Comparison of ENCODE assay signal across 27 mouse cellular contexts in genomic region chr7:137192776-137193278, GRCm38 (mm10).
A peak's percentile ranks its signal among the peaks of the same experiment; 100 is the strongest.
DNase-seq lines count a peak whose midpoint lies in the region; ATAC-seq and TF ChIP-seq lines count a peak whose summit lies in the region.
"Had no signal": no experiment of that assay in that cellular context is flagged by ENCODE, and none has a peak within 500 bp of the region (broad histone marks: within the 10 kb centered on the region; RNA-seq: fewer than 3 reads in every experiment).

No protein-coding gene starts in this region.

- no peaks in the 10 kb centered on the region for H3K36me3 ChIP-seq in midbrain, embryonic 11.5 days (ENCODE audit: control insufficient read depth, insufficient read depth, low read length)
- no peaks in the 10 kb centered on the region; the same call in 1 of the 2 replicates for H3K36me3 ChIP-seq in midbrain, postnatal 0 days (ENCODE audit: insufficient read depth, low read length)
- no peaks in the 10 kb centered on the region for H3K36me3 ChIP-seq in forebrain, embryonic 16.5 days (ENCODE audit: control insufficient read depth, insufficient read depth)
- H3K36me3 ChIP-seq: liver, embryonic 12.5 days had no signal

- H3K4me1 ChIP-seq in midbrain, embryonic 11.5 days (ENCODE audit: control insufficient read depth, insufficient read depth, low read length) = no peaks in the 10 kb centered on the region
- H3K4me1 ChIP-seq in midbrain, postnatal 0 days (ENCODE audit: insufficient read depth, low read length) = no peaks in the 10 kb centered on the region
- peaks cover 13% of the 10 kb centered on the region for H3K4me1 ChIP-seq in forebrain, embryonic 16.5 days (replicated peaks; ENCODE audit: control insufficient read depth, insufficient read depth, low read length)
- H3K4me1 ChIP-seq: limb, embryonic 13.5 days; liver, embryonic 12.5 days had no signal

- no peaks in the 10 kb centered on the region for H3K9me3 ChIP-seq in midbrain, embryonic 11.5 days (ENCODE audit: control insufficient read depth, low read length)
- no peaks in the 10 kb centered on the region for H3K9me3 ChIP-seq in midbrain, postnatal 0 days (ENCODE audit: low read length)
- H3K9me3 ChIP-seq in forebrain, embryonic 16.5 days (ENCODE audit: control insufficient read depth, low read length) = no peaks in the 10 kb centered on the region
- H3K9me3 ChIP-seq: limb, embryonic 13.5 days; liver, embryonic 12.5 days had no signal

- H3K4me2 ChIP-seq in midbrain, embryonic 11.5 days = no peak overlapping the region
- H3K4me2 ChIP-seq in midbrain, postnatal 0 days (ENCODE audit: low read depth, low read length, poor library complexity, severe bottlenecking) = no peak overlapping the region
- no peak overlapping the region for H3K4me2 ChIP-seq in forebrain, embryonic 16.5 days (ENCODE audit: low read length)
- H3K4me2 ChIP-seq: heart, embryonic 11.5 days; limb, embryonic 13.5 days; liver, embryonic 12.5 days had no signal

- H3K27me3 ChIP-seq in midbrain, embryonic 11.5 days (ENCODE audit: control insufficient read depth, insufficient read depth, low read length) = no peaks in the 10 kb centered on the region
- no peaks in the 10 kb centered on the region for H3K27me3 ChIP-seq in midbrain, postnatal 0 days (ENCODE audit: insufficient read depth, low read length)
- peaks cover 52% of the 10 kb centered on the region for H3K27me3 ChIP-seq in forebrain, embryonic 16.5 days (replicated peaks; ENCODE audit: control insufficient read depth, insufficient read depth, low read length)
- H3K27me3 ChIP-seq: limb, embryonic 13.5 days; liver, embryonic 12.5 days had no signal

- H3K27ac ChIP-seq in midbrain, embryonic 11.5 days (ENCODE audit: low read depth, low read length) = peak overlapping the region; percentile 17; the same call in 1 of the 2 replicates
- H3K27ac ChIP-seq in midbrain, postnatal 0 days (ENCODE audit: low read depth, low read length) = no peak overlapping the region
- no peak overlapping the region for H3K27ac ChIP-seq in forebrain, embryonic 16.5 days (ENCODE audit: low read length)
- H3K27ac ChIP-seq: limb, embryonic 13.5 days; liver, embryonic 12.5 days; stomach, postnatal 0 days had no signal

- peak; percentile 73 for DNase-seq in heart, adult 11 months
- no peak for DNase-seq in heart, adult 8-10 months (ENCODE audit: low spot score)
- no peak for DNase-seq in midbrain, embryonic 11.5 days (ENCODE audit: low spot score, missing footprints)
- no peak for DNase-seq in midbrain, postnatal 0 days (ENCODE audit: low spot score)
- peak; percentile 42 for DNase-seq in A20 (ENCODE audit: low read depth, low spot score)
- no peak for DNase-seq in spleen, adult 18-20 months
- DNase-seq: adrenal gland, adult 2 months; adrenal gland, postnatal 36 days; B cell, adult 2 months; cerebellum, adult 2 months; cerebellum, postnatal 14 days; gastrocnemius, postnatal 14 days; heart, postnatal 36 days; kidney, postnatal 25 days; liver, postnatal 0 days; lung, postnatal 36 days; right cerebral cortex, adult 18-20 months; thymus, adult 18-20 months; thymus, postnatal 36 days had no signal

- H3K4me3 ChIP-seq in midbrain, embryonic 11.5 days (ENCODE audit: low read depth, low read length) = no peak overlapping the region
- no peak overlapping the region for H3K4me3 ChIP-seq in midbrain, postnatal 0 days (ENCODE audit: low read depth, low read length)
- H3K4me3 ChIP-seq in forebrain, embryonic 16.5 days (replicated peaks; ENCODE audit: low read length) = no peak overlapping the region
- H3K4me3 ChIP-seq: erythroblast, embryonic 14.5 days; limb, embryonic 13.5 days; liver, embryonic 12.5 days had no signal

- ATAC-seq in midbrain, embryonic 11.5 days (ENCODE audit: low FRiP score) = no peak
- ATAC-seq in midbrain, postnatal 0 days (ENCODE audit: low FRiP score) = no peak
- ATAC-seq in forebrain, embryonic 16.5 days = peak; percentile 65
- ATAC-seq: activated CD4-positive, CD25-positive, alpha-beta regulatory T cell, adult 4 months; intestine, postnatal 0 days; liver, embryonic 12.5 days; liver, postnatal 0 days had no signal

- 86% methylated on average over 7 of the region's 7 CpGs for WGBS in midbrain, embryonic 11.5 days
- 82% methylated on average over 7 of the region's 7 CpGs for WGBS in midbrain, postnatal 0 days
- WGBS in forebrain, embryonic 16.5 days = 20% methylated on average over 7 of the region's 7 CpGs

- H3K9ac ChIP-seq in midbrain, embryonic 11.5 days (ENCODE audit: low read length) = no peak overlapping the region
- H3K9ac ChIP-seq in midbrain, postnatal 0 days (replicated peaks; ENCODE audit: low read length, poor library complexity, severe bottlenecking) = no peak overlapping the region
- no peak overlapping the region for H3K9ac ChIP-seq in forebrain, embryonic 16.5 days (replicated peaks; ENCODE audit: low read depth, low read length)
- H3K9ac ChIP-seq: limb, embryonic 13.5 days; liver, embryonic 12.5 days; liver, postnatal 0 days had no signal

- TF ChIP-seq CTCF in midbrain, postnatal 0 days (IDR thresholded peaks at IDR 0.05) = no peak

Comparison
In these comparisons a context has a peak if more than half of its experiments do, and no peak if none do; other contexts are left out.
1. DNase-seq: peak in heart, adult 11 months (single experiment) and A20 (single experiment); none in heart, adult 8-10 months (single experiment), midbrain, embryonic 11.5 days (single experiment), midbrain, postnatal 0 days (single experiment) and spleen, adult 18-20 months (0 of 2).